8 mouse cellular contexts compared by ENCODE assay signal in the genomic region with DNA sequence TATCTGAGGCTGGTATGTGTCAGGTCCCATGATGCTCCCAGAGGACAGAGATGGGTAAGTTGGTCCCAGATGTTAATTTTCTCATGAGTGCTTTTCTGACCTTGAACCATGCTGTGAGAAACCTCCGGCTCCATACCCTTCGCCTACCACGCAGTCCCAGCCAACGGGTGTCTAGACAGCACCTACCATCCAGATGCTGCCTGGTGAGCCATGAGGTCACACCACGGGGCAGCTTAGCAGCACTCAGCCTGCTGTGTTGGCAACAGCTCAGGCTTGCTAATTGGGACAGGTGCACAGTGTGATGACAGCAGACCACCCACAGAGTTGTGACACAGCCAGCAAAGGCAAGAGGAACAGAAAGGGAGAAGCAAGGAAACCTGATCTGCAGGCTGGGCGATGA.
A peak's percentile ranks its signal among the peaks of the same experiment; 100 is the strongest.
DNase-seq lines count a peak whose midpoint lies in the region; ATAC-seq lines count a peak whose summit lies in the region.

No protein-coding gene starts in this region.

- H3K27ac ChIP-seq in hindbrain, embryonic 15.5 days (replicated peaks): no peak overlapping the region

- H3K4me3 ChIP-seq in hindbrain, embryonic 15.5 days: no peak overlapping the region

- DNase-seq in 3134 (ENCODE audit: extremely low read depth, insufficient read length, low spot score) (peak; percentile 3), A20 (ENCODE audit: low read depth, low spot score) (peak; percentile 12)
- DNase-seq in embryo, embryonic 10.5 days (ENCODE audit: low spot score): peak; percentile 32
- DNase-seq in layer of hippocampus, adult 9-10 months (ENCODE audit: low spot score): no peak
- no peak for DNase-seq in spleen, adult 18-20 months
- DNase-seq in thymus, postnatal 0 days (ENCODE audit: low spot score): no peak
- DNase-seq in urinary bladder, adult 2 months (ENCODE audit: low spot score): no peak

- H3K9me3 ChIP-seq in hindbrain, embryonic 15.5 days: no peaks in the 10 kb centered on the region

- no peak overlapping the region for H3K9ac ChIP-seq in hindbrain, embryonic 15.5 days

- H3K4me1 ChIP-seq in hindbrain, embryonic 15.5 days (replicated peaks): no peaks in the 10 kb centered on the region

- H3K36me3 ChIP-seq in hindbrain, embryonic 15.5 days: no peaks in the 10 kb centered on the region

- ATAC-seq in hindbrain, embryonic 15.5 days (ENCODE audit: low FRiP score, low read depth): peak; percentile 74; the same call in 1 of the 2 replicates

- no peaks in the 10 kb centered on the region for H3K27me3 ChIP-seq in hindbrain, embryonic 15.5 days

- WGBS in hindbrain, embryonic 15.5 days: 43% methylated on average over 6 of the region's 6 CpGs

- no peak overlapping the region for H3K4me2 ChIP-seq in hindbrain, embryonic 15.5 days

Comparison
In these comparisons a context has a peak if more than half of its experiments do, and no peak if none do; other contexts are left out.
1. DNase-seq: peak in 3134 (single experiment), A20 (single experiment) and embryo, embryonic 10.5 days (single experiment); none in layer of hippocampus, adult 9-10 months (single experiment), spleen, adult 18-20 months (0 of 2), thymus, postnatal 0 days (single experiment) and urinary bladder, adult 2 months (single experiment).